Mouse (Mus musculus): Measurements from ENCODE around the gene Chchd10.
A peak's percentile ranks its signal among the peaks of the same experiment; 100 is the strongest.
"Not testable (repeated sequence)": the region's sequence is repeated elsewhere in the genome, so short reads cannot be mapped to it uniquely, and the experiment has no call there.

The Chchd10 gene

DNA sequence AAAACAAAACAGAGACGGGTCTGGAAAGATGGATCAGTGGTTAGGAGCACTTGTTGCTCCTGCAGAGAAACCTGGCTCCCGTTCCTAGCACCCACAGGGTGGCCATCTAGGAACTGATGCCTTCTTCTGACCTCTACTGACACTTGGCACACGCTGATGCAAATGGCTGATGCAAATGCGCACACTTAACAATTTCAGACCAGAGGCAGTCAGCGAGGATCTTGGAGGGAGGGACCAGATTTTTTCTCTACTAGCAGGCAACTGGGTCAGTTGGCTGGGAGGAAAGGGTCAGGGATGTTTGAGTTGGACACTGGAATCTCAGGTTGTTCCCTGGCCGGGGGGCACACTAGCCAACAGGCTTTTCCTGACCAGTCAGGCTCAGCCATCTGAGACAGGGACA is at the start of gene Chchd10:
TSS of gene Chchd10 (plus strand) at position 240 of the 400 bp plus-strand sequence.
- no peak for DNase-seq (ENCODE audit: low read depth)

DNA sequence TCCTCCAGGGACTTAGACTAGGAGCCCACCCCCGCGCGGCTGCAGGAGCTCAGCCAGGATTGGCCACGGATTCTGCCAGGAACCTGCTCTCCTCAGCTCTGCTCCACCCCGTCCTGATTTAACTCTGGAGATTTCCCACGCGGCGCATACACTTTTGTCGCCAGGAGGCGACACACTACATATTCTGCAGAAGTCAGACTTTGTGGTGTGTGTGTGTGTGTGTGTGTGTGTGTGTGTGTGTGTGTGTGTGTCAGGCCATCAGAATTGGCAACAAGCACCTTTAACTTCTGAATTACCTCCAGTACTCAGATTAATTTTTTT is 49.7 kb upstream of the Chchd10 start:
- DNase-seq (ENCODE audit: low read depth), result no peak

- no peak for DNase-seq (ENCODE audit: low read depth)
Observed at GRCm38 (mm10) chr10:75884742-75885141, 48.2 kb upstream of the Chchd10 start.

DNA sequence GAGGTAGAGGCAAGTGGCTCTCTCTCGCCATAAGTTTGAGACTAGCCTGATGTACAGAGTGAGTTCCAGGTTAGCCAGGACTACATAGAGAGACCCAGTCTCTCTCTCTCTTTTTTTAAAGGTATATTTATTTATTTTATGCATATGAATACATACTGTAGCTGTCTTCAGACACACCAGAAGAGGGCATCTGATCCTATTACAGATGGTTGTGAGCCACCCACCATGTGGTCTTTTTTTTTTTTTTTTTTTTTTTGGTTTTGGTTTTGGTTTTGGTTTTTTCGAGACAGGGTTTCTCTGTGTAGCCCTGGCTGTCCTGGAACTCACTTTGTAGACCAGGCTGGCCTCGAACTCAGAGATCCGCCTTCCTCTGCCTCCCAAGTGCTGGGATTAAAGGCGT is 45.4 kb upstream of the Chchd10 start:
- DNase-seq (ENCODE audit: low read depth), result not testable (repeated sequence)

- DNase-seq (ENCODE audit: low read depth), result no peak
Observed at GRCm38 (mm10) chr10:75889406-75890153, 43.4 kb upstream of the Chchd10 start.

DNA sequence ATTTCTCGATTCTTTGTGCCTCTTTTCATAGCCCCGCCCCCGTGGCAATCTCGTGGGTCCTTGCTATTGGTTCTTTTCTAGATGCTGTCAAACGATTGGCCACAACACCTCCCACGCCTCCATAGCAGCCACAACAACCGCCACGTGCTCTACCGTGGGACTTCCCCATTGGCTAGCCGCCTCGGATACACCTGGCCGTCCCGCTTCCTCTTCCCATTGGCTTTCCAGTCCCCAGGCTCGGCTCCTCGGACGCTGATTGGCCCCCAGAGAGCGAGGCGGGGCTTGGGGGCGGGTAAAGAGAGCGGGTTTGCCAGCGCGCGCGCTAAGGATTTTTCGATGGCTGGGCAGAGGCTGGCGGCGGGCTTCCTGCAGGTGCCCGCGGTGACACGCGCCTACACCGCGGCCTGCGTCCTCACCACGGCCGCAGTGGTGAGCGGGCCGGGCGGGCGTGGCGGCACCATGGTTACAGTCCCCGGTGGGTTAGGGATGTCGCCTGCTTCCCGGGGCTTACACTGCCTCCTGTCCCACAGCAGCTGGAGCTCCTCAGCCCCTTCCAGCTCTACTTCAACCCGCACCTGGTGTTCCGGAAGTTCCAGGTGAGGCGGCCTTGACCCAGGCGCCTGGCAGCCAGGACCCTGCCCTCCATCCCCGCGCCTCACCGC is 39.7 kb upstream of the Chchd10 start, which contains the start of gene Derl3:
TSS of gene Derl3 (plus strand) at position 325 of the 662 bp plus-strand sequence.
- peak; percentile 97 for DNase-seq (ENCODE audit: low read depth)

DNA sequence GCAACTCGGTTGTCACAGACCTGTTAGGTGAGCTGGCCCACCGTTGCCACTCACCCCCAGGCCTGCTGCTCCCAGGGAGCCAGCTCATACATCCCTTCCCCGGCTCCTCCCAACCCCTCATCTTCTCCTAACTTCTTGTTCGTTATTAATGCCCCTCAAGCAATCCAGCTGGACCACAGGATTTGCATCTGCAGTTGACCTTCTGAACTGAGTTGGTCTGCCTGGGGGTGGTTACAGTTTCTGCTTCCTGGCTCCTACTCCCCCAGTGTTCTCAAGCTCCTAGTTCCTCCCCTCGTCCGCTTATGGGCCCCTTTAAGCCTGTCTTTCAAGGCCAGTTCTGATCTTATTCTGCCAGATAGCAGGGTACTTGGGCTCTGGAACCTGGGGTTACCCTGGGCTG is 38.3 kb upstream of the Chchd10 start:
- DNase-seq (ENCODE audit: low read depth), result no peak

- no peak for DNase-seq (ENCODE audit: low read depth)
Observed at GRCm38 (mm10) chr10:75895730-75896129, 37.2 kb upstream of the Chchd10 start.

- DNase-seq (ENCODE audit: low read depth), result no peak
Observed at GRCm38 (mm10) chr10:75896208-75896607, 36.7 kb upstream of the Chchd10 start.

GRCm38 (mm10) chr10:75897373-75897772 is 35.6 kb upstream of the Chchd10 start:
- DNase-seq (ENCODE audit: low read depth), result peak; percentile 34

DNA sequence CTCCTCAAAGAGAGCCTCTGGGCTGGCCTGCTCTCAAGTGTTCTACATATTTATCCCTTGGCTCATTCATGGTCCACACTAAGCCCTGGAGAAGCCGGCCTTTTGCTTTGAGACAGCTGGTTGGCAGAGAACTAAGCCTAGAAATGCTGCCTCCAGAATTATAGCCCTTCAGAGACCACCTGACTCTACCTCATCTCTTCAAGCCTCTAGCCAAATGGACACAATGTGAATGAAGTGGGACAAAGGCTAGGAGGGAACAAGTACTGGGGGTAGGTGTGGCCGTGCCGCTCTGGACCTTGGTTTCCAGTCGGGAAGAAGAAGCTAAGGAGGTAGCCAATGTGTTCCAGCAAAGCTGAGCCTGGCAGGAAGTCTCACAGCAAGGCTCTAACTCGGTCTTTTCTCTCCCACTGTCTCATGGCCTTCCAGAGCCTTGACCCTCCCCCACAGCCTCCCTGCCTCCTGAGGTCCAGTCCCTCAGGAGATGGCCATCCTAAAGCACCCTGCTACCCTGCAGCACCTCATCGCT is 34.8 kb upstream of the Chchd10 start:
- no peak for DNase-seq (ENCODE audit: low read depth)

GRCm38 (mm10) chr10:75898846-75899245 is 34.1 kb upstream of the Chchd10 start:
- DNase-seq (ENCODE audit: low read depth), result no peak

GRCm38 (mm10) chr10:75904391-75904790 is 28.5 kb upstream of the Chchd10 start:
- no peak for DNase-seq (ENCODE audit: low read depth)

- DNase-seq (ENCODE audit: low read depth), result no peak
Observed at GRCm38 (mm10) chr10:75906882-75907281, 26.0 kb upstream of the Chchd10 start.

- no peak for DNase-seq (ENCODE audit: low read depth)
Observed at GRCm38 (mm10) chr10:75910698-75911097, 22.2 kb upstream of the Chchd10 start.

- no peak for DNase-seq (ENCODE audit: low read depth)
Observed at GRCm38 (mm10) chr10:75913013-75913589, 19.8 kb upstream of the Chchd10 start.

GRCm38 (mm10) chr10:75915557-75915956 is 17.4 kb upstream of the Chchd10 start:
- no peak for DNase-seq (ENCODE audit: low read depth)

- no peak for DNase-seq (ENCODE audit: low read depth)
Observed at GRCm38 (mm10) chr10:75916840-75917239, 16.1 kb upstream of the Chchd10 start.

DNA sequence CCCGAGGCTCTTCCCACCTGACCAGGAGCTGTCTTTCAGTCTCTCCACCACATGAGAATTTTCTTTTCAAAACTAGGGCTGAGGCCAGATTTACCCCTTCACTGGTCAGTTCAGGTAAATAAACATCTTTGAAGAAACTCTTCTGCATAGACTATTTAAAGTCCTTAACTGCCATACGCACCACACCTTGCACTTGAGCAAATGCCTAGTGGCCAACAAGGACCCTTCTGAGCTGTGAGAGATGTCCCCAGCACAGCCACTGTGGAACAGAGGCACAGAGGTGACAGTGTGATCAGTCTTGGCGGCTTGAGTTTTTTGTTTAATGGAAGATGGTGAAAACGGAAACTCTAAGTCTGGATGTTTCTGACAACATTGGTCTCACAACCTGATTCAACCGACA is 13.9 kb upstream of the Chchd10 start:
- no peak for DNase-seq (ENCODE audit: low read depth)

GRCm38 (mm10) chr10:75921026-75921725 is 11.8 kb upstream of the Chchd10 start, which contains the start of gene Smarcb1:
Gene Smarcb1 (minus strand): TSS chr10:75921617.
- DNase-seq (ENCODE audit: low read depth), result peak; percentile 92

DNA sequence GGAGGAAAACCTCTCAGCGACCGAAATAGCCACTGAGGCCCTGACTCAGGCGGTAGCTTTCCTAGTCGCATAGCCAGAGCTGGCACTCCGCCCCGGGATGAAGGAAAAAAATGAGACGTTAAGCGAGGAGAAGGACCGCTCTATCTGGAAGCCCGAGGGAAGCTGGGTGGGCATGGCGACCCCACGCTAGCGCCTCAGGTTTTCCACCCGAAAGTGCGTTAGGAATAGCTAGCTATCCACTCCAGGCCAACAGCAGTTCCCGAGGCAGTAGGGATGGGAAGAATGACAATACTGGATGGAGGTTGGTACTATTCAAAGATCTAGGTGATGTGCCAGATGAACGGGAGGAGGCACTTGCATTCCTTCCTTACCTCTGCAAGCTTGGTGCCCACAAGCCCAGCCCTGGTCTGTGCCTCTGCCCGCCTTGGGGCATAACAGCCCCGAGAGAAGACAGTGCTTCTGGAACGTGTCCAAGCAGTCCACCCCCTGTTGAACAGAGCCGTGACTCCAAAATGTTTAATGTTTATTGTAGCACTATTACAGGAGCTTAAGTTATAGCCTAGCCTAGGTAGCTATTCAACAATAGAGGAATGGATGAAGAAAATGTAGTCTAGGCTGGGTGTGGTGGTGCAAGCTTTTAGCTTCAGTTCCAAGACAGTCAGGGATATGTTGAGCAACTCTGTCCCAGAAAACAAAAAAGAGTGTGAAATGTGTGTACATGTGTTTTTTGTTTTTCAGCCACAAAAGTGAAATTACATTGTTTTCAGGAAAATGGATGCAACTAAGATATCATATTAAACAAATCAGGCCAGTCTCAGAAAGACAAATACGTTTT is 11.0 kb upstream of the Chchd10 start:
- no peak for DNase-seq (ENCODE audit: low read depth)

Measured in c-Kit-positive CD71-positive TER-119-negative erythroid progenitor cells, embryonic 14.5 days (primary cell).